Mouse (Mus musculus): ENCODE results near the gene Gpc5. TPM values are rescaled to one million over a fixed set of nuclear protein-coding genes. Genes with fewer than 3 reads are reported as not detected.
A peak's percentile ranks its signal among the peaks of the same experiment; 100 is the strongest.

Gpc5 gene
- total and polyA plus RNA-seq, 3 experiments = 0.14 TPM; not detected in 2

DNA sequence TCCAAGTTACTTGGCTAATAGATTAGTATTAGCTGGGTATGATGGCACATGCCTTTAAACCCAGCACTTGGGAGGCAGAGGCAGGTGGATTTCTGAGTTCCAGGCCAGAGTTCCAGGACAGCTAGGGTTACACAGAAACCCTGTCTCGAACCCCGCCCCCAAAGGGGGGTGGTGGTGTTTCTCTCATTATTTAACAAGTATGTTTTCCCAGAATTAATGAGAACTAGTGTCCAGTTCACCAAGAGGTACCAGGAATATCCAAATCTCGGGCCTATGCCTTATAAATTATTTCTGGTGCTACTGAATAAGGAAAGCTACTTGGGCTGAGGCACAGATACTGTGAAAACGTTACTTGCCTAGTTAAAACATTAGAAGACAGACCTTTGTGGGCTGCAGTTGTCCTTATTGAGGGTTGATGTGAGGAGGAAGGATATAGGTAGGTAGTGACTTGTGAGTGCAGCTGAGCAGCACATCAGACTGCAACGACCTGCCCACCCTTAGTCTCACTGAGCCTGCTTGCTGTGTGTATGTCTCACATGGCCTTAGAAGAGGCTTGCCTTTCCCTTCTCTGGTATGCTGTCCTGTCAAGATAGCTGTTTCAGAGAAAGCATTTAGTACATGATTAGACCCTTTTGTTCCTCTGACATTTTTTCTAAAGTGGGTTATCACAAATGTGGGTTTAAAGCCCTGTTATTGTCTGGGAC lies 43.0 kb upstream of the Gpc5 start:
- TF ChIP-seq RAD21 (IDR thresholded peaks at IDR 0.05; ENCODE audit: low read depth, low read length) (no peak), TCF12 (IDR thresholded peaks at IDR 0.05; ENCODE audit: low read depth, low read length) (no peak), POLR2AphosphoS2 (IDR thresholded peaks at IDR 0.05; ENCODE audit: low read depth, low read length) (peak; percentile 36), EP300 (IDR thresholded peaks at IDR 0.05; ENCODE audit: low read length) (no peak), USF2 (conservative IDR thresholded peaks at IDR 0.05; ENCODE audit: low read depth, low read length) (no peak), MXI1 (IDR thresholded peaks at IDR 0.05; ENCODE audit: low read depth, low read length) (no peak), POLR2A (IDR thresholded peaks at IDR 0.05; ENCODE audit: low read depth, low read length) (peak; percentile 48), CHD1 (IDR thresholded peaks at IDR 0.05; ENCODE audit: low read depth, low read length) (no peak), TBP (conservative IDR thresholded peaks at IDR 0.05; ENCODE audit: low read depth, low read length) (no peak), SIN3A (IDR thresholded peaks at IDR 0.05; ENCODE audit: low read length) (0 out of 2 replicates have a peak, but pooled peaks have one; percentile 26), E2F4 (IDR thresholded peaks at IDR 0.05; ENCODE audit: insufficient replicate concordance, low read depth, low read length) (no peak), ELF1 (IDR thresholded peaks at IDR 0.05; ENCODE audit: low read depth, low read length) (0 out of 2 replicates have a peak, but pooled peaks have one; percentile 6), MYC (IDR thresholded peaks at IDR 0.05; ENCODE audit: low read depth, low read length) (no peak)
- H3K27ac ChIP-seq (ENCODE audit: insufficient read depth, low read depth) = peak overlapping the region; percentile 40
- H3K36me3 ChIP-seq (replicated peaks in 1 of 2; ENCODE audit: control insufficient read depth in 1 of 2, insufficient read depth in 1 of 2, low read length in 1 of 2) = peaks cover 34 to 43% of the 10 kb centered on the region in 2 experiments
- H3K9me3 ChIP-seq (replicated peaks; ENCODE audit: low read length) = no peaks in the 10 kb centered on the region
- H3K27me3 ChIP-seq (replicated peaks) = no peaks in the 10 kb centered on the region
- no peak overlapping the region for H3K4me2 ChIP-seq (ENCODE audit: insufficient read depth, low read depth, poor library complexity, severe bottlenecking)
- no peak overlapping the region for H3K4me3 ChIP-seq (replicated peaks in 1 of 3; ENCODE audit: low read depth in 2 of 3, low read length in 2 of 3, poor library complexity in 1 of 3)
- dilution Hi-C loops (cut with MboI; ENCODE audit: extremely low pct_ligation_motif_present, extremely low pct_unique_long_range_greater_than_20kb, low sequenced_read_pairs) = no loop called here
- peaks cover 0 to 20% of the 10 kb centered on the region in 2 experiments; a peak in 2 of 4 replicates for H3K4me1 ChIP-seq (ENCODE audit: control insufficient read depth in 1 of 2, insufficient read depth in 2 of 2)
- no peak overlapping the region for H3K9ac ChIP-seq (ENCODE audit: insufficient read depth, low read depth)
- in situ Hi-C loops (cut with MboI; ENCODE audit: low pct_ligation_motif_present, low pct_unique_long_range_greater_than_20kb, low sequenced_read_pairs) = no loop called here
- DNase-seq (ENCODE audit: extremely low read depth) = peak; percentile 67
- peaks cover 29% of the 10 kb centered on the region for H3K79me2 ChIP-seq (replicated peaks; ENCODE audit: control insufficient read depth, extremely low read depth, insufficient read depth, poor library complexity, severe bottlenecking)

DNA sequence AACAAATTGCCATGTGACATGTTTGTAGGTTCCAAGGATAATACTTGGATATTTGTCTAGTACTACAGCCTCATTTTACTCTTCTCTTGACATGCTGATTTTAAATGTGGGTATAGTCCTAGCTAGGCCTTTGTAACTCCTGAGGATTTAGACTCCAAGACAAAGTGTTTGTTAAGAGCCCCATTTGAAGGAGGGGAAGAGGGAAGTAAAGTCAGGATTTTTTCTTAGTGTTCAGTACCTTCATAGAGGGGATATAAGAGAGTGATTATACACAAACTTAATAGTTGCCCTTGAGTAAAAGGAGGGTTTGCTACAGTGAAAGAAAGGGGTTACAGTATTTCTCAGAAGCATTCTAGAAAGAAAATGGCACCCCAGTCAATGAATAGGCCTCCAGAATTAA lies 42.2 kb upstream of the Gpc5 start:
- Histone ChIP-seq H3K27ac (ENCODE audit: insufficient read depth, low read depth) (no peak overlapping the region), H3K79me2 (replicated peaks; ENCODE audit: control insufficient read depth, extremely low read depth, insufficient read depth, poor library complexity, severe bottlenecking) (peaks cover 21% of the 10 kb centered on the region), H3K4me3 (replicated peaks in 1 of 3; ENCODE audit: low read depth in 2 of 3, low read length in 2 of 3, poor library complexity in 1 of 3) (no peak overlapping the region), H3K9ac (ENCODE audit: insufficient read depth, low read depth) (no peak overlapping the region), H3K36me3 (replicated peaks in 1 of 2; ENCODE audit: control insufficient read depth in 1 of 2, insufficient read depth in 1 of 2, low read length in 1 of 2) (peaks cover 29 to 35% of the 10 kb centered on the region in 2 experiments), H3K4me2 (ENCODE audit: insufficient read depth, low read depth, poor library complexity, severe bottlenecking) (no peak overlapping the region), H3K9me3 (replicated peaks; ENCODE audit: low read length) (no peaks in the 10 kb centered on the region), H3K27me3 (replicated peaks) (no peaks in the 10 kb centered on the region), H3K4me1 (ENCODE audit: control insufficient read depth in 1 of 2, insufficient read depth in 2 of 2) (peaks cover 0 to 16% of the 10 kb centered on the region in 2 experiments; a peak in 2 of 4 replicates)
- no peak for DNase-seq (ENCODE audit: extremely low read depth)
- in situ Hi-C loops (cut with MboI; ENCODE audit: low pct_ligation_motif_present, low pct_unique_long_range_greater_than_20kb, low sequenced_read_pairs) = no loop called here
- dilution Hi-C loops (cut with MboI; ENCODE audit: extremely low pct_ligation_motif_present, extremely low pct_unique_long_range_greater_than_20kb, low sequenced_read_pairs) = no loop called here
- no peak for TF ChIP-seq ZMIZ1 (IDR thresholded peaks at IDR 0.05; ENCODE audit: low read depth, low read length)

Data from CH12.LX (cell line).